Mouse (Mus musculus) heart, postnatal 36 days (tissue): ENCODE measurements around the gene Umps. TPM values are rescaled to one million over a fixed set of nuclear protein-coding genes. Genes with fewer than 3 reads are reported as not detected.
A peak's percentile ranks its signal among the peaks of the same experiment; 100 is the strongest.

Experiments
- DNase-seq, 2 experiments: peaks; one replicate each; pipeline ENCODE4 v3.0.0; 2021 to 2022
- intact Hi-C: fragments of 180-260 bp; cut with DNase I; formaldehyde crosslinking; loops from one replicate; pipeline ENCODE4 v1.15.1; 2025
- total RNA-seq, 2 experiments: library from RNA; stranded (reverse); gene quantifications; 2 replicates each; pipeline ENCODE4 v1.2.3; 2021

Umps gene
- total RNA-seq, 2 experiments from 2014 or later: 7.9 to 8.6 TPM

DNA sequence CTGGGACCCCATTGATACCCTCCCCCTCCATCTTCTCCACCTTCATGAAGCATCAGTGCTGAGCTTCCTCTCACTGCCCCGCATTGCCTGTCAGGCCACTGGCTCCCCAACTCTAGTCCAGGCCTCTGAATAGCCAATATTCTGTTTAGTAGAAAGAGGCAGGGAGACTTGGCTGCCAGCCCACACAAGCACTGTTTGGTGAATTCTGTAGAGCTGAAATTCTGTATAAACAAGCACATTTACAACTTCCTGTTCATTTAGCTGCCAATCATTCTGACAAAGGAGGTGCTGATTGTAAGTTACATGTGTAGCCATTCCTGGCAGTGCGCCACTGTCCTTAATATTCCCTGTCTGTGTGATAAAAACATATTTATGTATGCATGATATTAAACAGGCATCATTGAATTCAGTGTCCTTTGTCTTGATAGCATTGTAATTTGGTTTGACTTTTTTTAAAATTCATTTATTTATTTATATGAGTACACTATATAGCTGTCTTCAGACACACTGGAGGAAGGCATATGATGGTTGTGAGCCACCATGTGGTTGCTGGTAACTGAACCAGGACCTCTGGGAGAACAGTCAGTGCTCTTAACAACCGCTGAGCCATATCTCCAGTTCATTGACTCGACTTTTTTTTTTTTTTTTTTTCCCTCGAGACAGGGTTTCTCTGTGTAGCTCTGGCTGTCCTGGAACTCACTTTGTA is 32.0 kb downstream of the Umps start:
- intact Hi-C loops: no loop called here
- DNase-seq: peak in 1 of 2 experiments; percentile 41

DNA sequence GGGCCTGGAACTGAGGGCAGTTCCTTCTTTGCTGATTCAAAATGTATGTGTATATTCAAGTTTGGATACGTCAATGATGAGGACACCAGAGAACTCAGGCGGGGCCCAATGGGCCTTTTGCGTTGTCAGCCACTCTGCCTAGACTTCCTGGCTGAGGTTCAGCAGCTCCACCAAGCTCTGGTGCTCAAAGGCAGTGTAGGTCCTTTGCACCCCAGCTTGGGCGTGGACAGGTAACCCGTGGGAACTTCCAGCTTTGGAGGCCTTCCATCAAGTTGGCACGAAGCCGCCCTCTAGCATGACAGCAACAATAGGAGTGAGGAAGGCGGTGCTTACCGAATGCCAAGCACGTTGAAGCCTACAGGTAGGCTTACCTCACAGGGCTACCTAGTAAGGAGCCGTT is 33.4 kb downstream of the Umps start:
- DNase-seq: no peak
- intact Hi-C loops: no loop called here

DNA sequence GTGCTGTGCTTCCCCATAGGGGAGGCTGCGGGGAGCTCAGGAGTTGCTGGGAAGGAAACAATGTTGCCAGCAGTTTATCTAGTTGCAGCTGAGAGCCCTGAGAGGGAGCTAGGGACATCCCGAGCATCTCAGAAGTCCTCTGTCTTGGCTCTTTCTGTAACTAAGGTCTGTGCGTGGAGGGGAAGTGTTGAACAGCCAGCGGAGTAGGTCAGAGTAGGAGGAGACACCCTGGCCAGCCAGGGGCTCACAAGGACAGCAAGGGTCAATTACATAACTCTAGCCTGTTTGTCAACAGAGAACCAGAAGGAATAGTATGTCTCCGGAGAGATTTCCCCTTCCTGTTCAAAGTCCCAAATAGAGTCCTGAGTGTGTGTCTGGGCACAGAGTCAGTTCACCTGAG is 34.7 kb downstream of the Umps start:
- intact Hi-C loops: no loop called here
- DNase-seq: peak in 1 of 2 experiments; percentile 54

DNA sequence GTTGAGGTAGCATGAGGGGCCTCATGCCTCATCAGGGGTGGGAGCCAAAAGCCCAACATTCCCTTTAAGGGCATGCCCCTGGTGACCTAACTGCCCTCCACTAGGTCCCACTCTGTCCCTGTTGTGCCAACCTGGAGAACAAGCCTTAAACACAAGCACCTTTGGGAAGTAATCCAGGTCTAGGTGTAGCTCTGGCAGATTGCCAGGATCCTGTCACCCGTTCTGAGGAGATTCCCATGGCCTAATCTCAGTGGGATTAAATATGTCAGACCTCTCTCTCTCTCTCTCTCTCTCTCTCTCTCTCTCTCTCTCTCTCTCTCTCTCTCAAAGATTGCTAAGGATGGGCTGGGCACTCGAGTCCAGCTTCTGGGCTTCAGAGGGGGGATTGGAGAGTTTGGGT is 35.2 kb downstream of the Umps start:
- intact Hi-C loops: no loop called here
- DNase-seq: no peak

DNA sequence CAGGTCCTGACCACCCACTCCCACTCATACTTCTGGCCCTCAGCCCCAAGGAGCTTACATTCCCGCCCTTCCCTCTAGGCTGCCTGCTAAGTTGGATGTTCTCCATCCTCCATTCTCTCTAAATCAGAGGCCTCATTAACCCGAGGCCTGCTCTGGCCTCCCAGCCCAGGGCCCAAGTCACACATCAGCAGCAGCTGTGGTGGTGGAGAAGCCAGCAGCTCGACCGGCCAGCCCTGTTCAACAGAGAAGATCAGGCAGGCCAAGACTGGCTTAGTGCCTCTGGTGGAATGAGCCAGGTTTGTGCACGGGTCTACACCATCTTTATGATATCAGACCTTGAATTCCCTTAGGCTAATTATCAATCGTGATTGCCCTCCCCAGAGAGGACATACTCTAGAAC is 36.1 kb downstream of the Umps start:
- peak; percentile 35 to 54 for DNase-seq
- intact Hi-C loops: no loop called here

DNA sequence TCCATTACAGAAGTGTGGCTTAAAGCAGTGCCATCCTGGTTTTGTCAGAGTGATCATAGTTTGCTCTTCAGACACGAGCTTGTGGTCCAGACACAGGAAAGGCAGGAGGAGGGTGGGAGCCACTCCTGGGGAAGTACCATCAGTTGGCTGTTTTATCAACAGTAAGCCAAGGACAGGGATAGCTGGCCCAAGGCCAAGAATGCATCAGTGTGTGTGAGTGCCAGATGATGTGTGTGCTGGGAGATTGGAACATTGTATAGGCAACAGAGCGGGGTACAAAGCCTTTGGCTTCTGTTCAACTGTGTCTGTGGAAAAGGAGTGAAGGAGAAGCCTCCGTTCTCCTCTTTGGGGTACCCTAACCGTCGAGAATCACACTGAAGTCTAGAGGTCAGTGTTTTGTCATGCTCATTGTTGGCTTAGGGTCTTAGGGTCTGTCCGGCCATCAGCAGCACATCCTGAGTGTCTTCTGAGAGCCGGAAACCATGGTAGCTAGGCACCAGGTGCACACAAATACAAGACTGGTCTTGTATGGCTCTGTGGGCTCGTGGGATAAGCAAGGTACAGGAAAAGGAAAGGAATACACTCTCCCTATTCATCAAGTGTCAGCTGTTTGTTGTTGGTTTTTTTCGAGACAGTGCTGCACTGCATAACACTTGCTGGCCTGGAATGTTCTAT is 37.9 kb downstream of the Umps start:
- intact Hi-C loops: no loop called here
- DNase-seq: no peak

DNA sequence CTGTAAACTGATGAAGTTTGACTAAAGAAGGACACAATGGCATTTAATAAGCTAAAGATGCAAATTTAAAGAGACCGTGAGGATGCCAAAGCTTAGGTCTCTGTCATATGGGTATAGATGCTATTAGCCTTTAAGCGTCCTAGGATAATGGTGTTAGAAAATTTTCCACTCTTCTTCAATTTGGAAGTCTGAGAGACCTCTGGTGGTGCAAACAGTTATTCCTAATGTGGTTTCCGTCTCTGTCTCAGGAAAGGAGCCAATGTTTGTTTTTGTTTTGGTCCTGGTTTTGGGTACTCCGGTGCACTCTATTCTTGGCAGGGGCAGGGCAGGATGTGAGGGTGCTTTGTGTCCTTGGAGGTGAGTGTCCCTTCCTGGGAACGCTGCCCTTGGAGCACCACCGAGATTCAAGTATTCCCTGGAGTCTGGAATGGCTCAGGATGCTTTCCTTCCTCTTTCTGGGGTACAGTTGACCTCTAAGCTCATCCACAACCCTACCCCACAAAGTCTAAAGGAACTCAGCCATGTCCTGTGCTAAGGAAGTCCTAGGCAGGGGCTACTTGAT is 39.5 kb downstream of the Umps start:
- no peak for DNase-seq
- intact Hi-C loops: no loop called here

- no peak for DNase-seq
- intact Hi-C loops: no loop called here
Measured at GRCm38 (mm10) chr16:33923758-33924157, 43.1 kb downstream of the Umps start.

- no peak for DNase-seq
- intact Hi-C loops: no loop called here
Measured at GRCm38 (mm10) chr16:33923001-33923316, 43.9 kb downstream of the Umps start.

- intact Hi-C loops: no loop called here
- no peak for DNase-seq
Measured at GRCm38 (mm10) chr16:33922111-33923000, 44.5 kb downstream of the Umps start.

DNA sequence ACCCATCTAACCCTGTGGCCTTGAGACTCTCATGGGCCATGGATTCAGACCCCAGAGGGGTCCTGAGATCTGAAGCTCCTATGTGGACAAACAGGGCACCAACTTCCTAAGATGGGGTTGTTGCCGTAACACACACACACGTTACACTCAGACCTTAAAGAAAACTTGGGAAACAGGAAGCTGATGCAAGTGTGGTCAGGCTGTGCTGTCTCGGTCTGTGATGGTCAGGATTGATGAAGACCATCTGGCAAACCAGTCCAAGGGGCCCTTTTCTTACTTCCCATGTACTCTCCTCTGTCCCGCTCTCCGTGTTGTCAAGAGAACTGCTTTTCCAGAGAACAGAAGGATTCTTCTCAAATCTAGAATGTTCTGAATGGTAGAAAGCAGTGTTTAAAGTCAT is 45.3 kb downstream of the Umps start:
- intact Hi-C loops: no loop called here

DNA sequence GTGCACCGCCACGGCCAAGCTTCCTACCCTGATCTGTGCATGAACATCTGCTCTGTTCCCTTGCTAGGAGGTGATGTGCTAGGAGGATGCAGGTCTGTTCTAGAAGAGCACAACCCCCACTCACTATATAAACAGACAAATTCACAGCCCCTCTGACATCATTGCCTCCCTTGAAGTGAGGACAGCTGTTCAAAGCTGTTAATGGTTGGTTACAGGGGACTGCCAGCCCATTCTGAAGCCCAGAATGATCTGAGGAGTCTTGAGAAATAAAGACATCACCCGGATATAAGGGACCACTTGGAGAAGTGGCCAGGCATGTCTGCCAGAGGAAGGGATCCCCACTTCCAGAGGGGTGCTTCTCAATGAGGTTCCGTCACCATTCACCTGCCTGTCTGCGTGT is 48.9 kb downstream of the Umps start:
- no peak for DNase-seq
- intact Hi-C loops: loop anchor here (2.0 kb wide), 1 partner anchor 25 kb away; no protein-coding TSS in a partner anchor

More for the DNA sequence above, 45.3 kb downstream of the Umps start:
- DNase-seq: no peak

DNA sequence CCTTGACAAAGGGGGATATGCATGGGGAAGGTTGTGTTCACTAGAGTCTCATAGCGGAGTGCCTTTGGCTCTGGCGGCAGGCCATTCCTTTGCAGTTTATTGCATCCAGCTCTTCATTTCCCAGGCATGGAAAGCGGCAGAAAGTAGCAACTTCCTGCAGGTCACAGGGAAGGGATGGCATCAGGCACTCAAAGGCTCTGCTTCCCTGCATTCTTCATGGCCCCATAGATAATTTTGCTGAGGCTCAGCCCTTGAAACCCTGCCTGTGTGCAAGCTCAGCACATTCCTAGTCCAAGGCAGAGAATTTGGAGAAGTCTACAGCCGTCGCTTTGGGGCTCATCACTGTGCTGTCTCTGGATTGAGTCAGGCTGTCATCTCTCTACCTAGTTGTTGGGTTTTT is 49.4 kb downstream of the Umps start:
- peak in 1 of 2 experiments; percentile 51 for DNase-seq
- intact Hi-C loops: loop anchor here (2.0 kb wide), 1 partner anchor 25 kb away; no protein-coding TSS in a partner anchor

- intact Hi-C loops: loop anchor here (2.0 kb wide), 1 partner anchor 26 kb away; no protein-coding TSS in a partner anchor
- DNase-seq: peak; percentile 78 to 79
Measured at GRCm38 (mm10) chr16:33916473-33917251, 50.2 kb downstream of the Umps start.

GRCm38 (mm10) chr16:33914997-33915396 is 51.8 kb downstream of the Umps start:
- intact Hi-C loops: no loop called here
- DNase-seq: no peak

DNA sequence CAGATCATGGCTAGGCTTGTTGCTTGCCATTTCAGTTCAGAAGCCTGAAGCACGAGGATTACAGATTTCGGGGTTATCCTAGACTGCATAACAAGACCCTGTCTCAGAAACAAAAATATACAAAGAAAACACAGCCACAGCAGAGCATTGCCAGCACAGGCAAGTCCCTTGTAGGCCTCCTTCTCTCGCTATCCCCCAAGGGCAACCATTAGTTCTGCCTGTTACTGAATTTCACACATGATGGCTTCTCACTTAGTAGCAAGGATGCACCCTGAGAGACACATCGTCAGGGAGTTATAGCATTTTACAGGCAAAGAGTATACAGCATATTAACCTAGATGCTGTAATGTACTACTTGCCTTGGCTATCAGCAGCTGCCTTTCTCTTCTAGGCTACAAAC is 58.6 kb downstream of the Umps start:
- intact Hi-C loops: no loop called here
- DNase-seq: no peak
